Mouse (Mus musculus) G1E (cell line): ENCODE results near the gene Stard13. TPM values are rescaled to one million over a fixed set of nuclear protein-coding genes. Genes with fewer than 3 reads are reported as not detected.

ENCODE experiments used
- ATAC-seq: 2 replicates; pipeline ENCODE4 v1.8.0; 2016; ENCODE audit warnings: mild to moderate bottlenecking; ENCODE audit not compliant: insufficient number of reproducible peaks, poor library complexity, low FRiP score, severe bottlenecking; ENCODE audit errors: extremely low read depth
- DNase-seq: peaks from one replicate; pipeline ENCODE4 v3.0.0; 2012; ENCODE audit warnings: low spot score
- H3K27me3 ChIP-seq: 2 replicates; pipeline ENCODE4 v1.6.1; 2012; ENCODE audit warnings: mild to moderate bottlenecking, low read length, inconsistent platforms; ENCODE audit not compliant: insufficient read depth
- H3K36me3 ChIP-seq: replicated peaks from 2 replicates; pipeline ENCODE3; 2012; ENCODE audit warnings: mild to moderate bottlenecking, inconsistent platforms
- H3K4me1 ChIP-seq: 2 replicates; pipeline ENCODE4 v1.6.1; 2012; ENCODE audit warnings: low read depth, low read length, inconsistent platforms, mixed read lengths; ENCODE audit not compliant: insufficient read depth
- H3K4me3 ChIP-seq: 2 replicates; pipeline ENCODE4 v1.5.1; 2012; ENCODE audit warnings: low read depth, mild to moderate bottlenecking, inconsistent platforms, low read length, moderate library complexity, mixed read lengths
- H3K9me3 ChIP-seq: replicated peaks from 2 replicates; pipeline ENCODE4 v1.6.1; 2012; ENCODE audit warnings: inconsistent platforms
- CTCF ChIP-seq: IDR thresholded peaks from 2 replicates; pipeline ENCODE4 v1.5.1; 2012; ENCODE audit warnings: low read depth, low read length, inconsistent platforms, mixed read lengths
- GATA1 ChIP-seq: IDR thresholded peaks from 2 replicates; pipeline ENCODE4 v1.6.1; 2012; ENCODE audit warnings: borderline replicate concordance, low read length, inconsistent platforms, mixed read lengths
- GATA2 ChIP-seq: IDR thresholded peaks from 2 replicates; pipeline ENCODE4 v1.6.1; 2012; ENCODE audit warnings: low read depth, low read length, inconsistent platforms, borderline replicate concordance
- POLR2AphosphoS5 ChIP-seq: IDR thresholded peaks from 2 replicates; pipeline ENCODE4 v1.6.1; 2012; ENCODE audit warnings: low read depth, low read length, inconsistent platforms; ENCODE audit not compliant: insufficient replicate concordance
- TAL1 ChIP-seq: conservative IDR thresholded peaks from 2 replicates; pipeline ENCODE4 v1.6.1; 2012; ENCODE audit warnings: low read depth, low read length, inconsistent platforms, mixed read lengths
- polyA plus RNA-seq: library from polyadenylated mRNA; stranded (reverse); fragments of >175 nt; gene quantifications from 2 replicates; pipeline ENCODE4 v1.2.3, GENCODE M21; 2012
- total RNA-seq, 2 experiments: library from RNA; stranded (forward) in 1 of 2; stranded (reverse) in 1 of 2; fragments of 200-1000 nt in 1 of 2; fragments of >200 nt in 1 of 2; fragmentation: Nextera tagmentation in 1 of 2; gene quantifications; 2 replicates each; pipeline ENCODE4 v1.2.3; 2014 to 2017

Stard13 gene
- total and polyA plus RNA-seq, 3 experiments = 0.05 TPM; not detected in 2

DNA sequence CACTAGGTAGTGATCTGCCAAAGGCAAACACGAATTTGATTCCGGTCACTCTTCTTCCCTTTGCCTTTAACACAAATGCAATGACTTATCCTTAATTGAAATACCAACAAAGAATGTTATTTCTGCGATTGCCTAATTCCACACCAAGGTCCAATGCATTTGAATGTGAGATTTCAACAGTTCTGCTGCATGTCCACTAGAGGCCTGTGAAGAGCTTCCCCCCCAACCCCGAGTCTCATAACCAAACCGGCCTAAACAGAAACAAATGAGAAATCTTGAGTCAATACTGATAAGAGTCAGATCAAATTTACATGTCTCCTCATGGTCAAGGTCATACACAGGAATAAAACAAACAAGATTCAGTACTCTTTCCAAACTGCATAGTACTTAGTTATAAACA is 91.4 kb downstream of the Stard13 start:
- H3K9me3 ChIP-seq = peaks cover 17% of the 10 kb centered on the region
- H3K4me3 ChIP-seq = no peak overlapping the region
- no peaks in the 10 kb centered on the region for H3K4me1 ChIP-seq
- no peak for TF ChIP-seq TAL1
- no peak for TF ChIP-seq GATA1
- TF ChIP-seq CTCF = no peak
- TF ChIP-seq POLR2AphosphoS5 = no peak
- no peak for TF ChIP-seq GATA2
- no peaks in the 10 kb centered on the region for H3K36me3 ChIP-seq
- ATAC-seq (no peak), DNase-seq (no peak)
- no peaks in the 10 kb centered on the region for H3K27me3 ChIP-seq

- TF ChIP-seq GATA1 = no peak
- no peak for TF ChIP-seq POLR2AphosphoS5
- no peak for TF ChIP-seq GATA2
- no peak for TF ChIP-seq CTCF
- TF ChIP-seq TAL1 = no peak
- ATAC-seq (no peak), DNase-seq (no peak)
- Histone ChIP-seq H3K9me3 (peaks cover 18% of the 10 kb centered on the region), H3K36me3 (no peaks in the 10 kb centered on the region), H3K4me1 (no peaks in the 10 kb centered on the region), H3K4me3 (no peak overlapping the region), H3K27me3 (no peaks in the 10 kb centered on the region)
Observed at GRCm38 (mm10) chr5:151137901-151138300, 95.7 kb downstream of the Stard13 start.

GRCm38 (mm10) chr5:151137311-151137710 is 96.3 kb downstream of the Stard13 start:
- Histone ChIP-seq H3K4me1 (no peaks in the 10 kb centered on the region), H3K4me3 (no peak overlapping the region), H3K36me3 (no peaks in the 10 kb centered on the region), H3K27me3 (no peaks in the 10 kb centered on the region), H3K9me3 (peaks cover 19% of the 10 kb centered on the region)
- TF ChIP-seq POLR2AphosphoS5 (no peak), GATA1 (no peak), GATA2 (no peak), CTCF (no peak), TAL1 (no peak)
- DNase-seq (no peak), ATAC-seq (no peak)

- Histone ChIP-seq H3K36me3 (no peaks in the 10 kb centered on the region), H3K27me3 (no peaks in the 10 kb centered on the region), H3K9me3 (peaks cover 19% of the 10 kb centered on the region), H3K4me1 (no peaks in the 10 kb centered on the region), H3K4me3 (no peak overlapping the region)
- TF ChIP-seq GATA1 (no peak), CTCF (no peak), GATA2 (no peak), TAL1 (no peak), POLR2AphosphoS5 (no peak)
- no peak for DNase-seq
- ATAC-seq = no peak
Observed at GRCm38 (mm10) chr5:151135965-151136364, 97.7 kb downstream of the Stard13 start.

DNA sequence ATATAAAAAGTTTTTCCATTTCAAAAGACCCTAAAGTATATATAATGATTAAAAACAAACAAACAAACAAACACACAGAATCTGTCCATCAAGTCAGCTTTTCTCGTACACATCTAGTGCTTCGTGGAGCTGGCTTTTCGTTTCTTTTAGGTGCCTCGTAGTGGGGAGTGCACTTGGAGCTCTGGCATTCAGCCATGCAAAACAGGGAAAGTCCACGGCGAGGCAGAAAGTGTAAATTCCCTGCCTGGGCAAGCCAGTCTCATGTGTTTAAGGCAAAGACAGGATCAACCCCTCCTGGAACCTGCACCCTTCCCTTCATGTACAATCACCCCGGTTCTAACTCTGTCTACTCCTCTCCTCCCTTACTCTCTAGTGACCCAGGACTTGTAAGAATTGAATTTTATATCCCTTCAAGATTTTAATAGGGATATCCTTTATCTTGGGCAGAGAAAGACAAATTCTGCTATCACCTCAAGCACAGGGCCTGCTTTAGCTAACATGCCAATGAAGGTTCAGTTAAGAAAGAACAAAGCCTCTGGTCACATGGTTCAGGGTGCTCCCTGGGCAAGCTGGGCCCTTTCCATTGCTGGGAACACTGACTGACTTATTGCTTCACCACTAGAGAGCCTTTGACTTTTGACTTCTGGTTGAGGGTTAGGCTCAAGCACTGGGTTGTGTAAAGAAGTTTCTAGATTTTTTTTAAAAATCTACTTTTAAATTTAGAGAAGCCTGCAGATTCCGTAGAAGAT is 98.4 kb downstream of the Stard13 start:
- no peak for TF ChIP-seq GATA2
- no peak for TF ChIP-seq POLR2AphosphoS5
- no peak for TF ChIP-seq GATA1
- TF ChIP-seq TAL1 = no peak
- TF ChIP-seq CTCF = no peak
- H3K27me3 ChIP-seq = no peaks in the 10 kb centered on the region
- peaks cover 18% of the 10 kb centered on the region for H3K9me3 ChIP-seq
- DNase-seq = no peak
- no peak overlapping the region for H3K4me3 ChIP-seq
- no peak for ATAC-seq
- no peaks in the 10 kb centered on the region for H3K4me1 ChIP-seq
- H3K36me3 ChIP-seq = no peaks in the 10 kb centered on the region

DNA sequence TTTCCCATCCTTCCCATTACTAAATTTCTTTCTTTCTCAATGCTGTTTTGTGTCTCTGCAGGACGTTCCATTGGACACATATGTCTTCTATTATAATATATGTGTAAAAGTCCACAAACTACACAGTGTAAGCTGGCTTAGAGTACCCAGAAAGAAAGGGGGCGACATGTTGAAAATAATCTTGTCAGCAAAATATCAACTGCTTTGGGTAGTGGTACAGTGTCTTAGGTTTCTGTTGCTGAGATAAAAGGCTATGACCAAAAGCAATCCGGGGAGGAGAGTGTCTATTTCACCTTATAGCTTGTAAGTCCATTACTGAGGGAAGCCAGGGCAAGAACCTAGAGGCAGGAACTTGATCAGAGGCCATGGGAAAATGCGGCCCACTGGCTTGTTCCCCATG is 99.4 kb downstream of the Stard13 start:
- no peak for ATAC-seq
- no peak for DNase-seq
- no peaks in the 10 kb centered on the region for H3K36me3 ChIP-seq
- no peak for TF ChIP-seq GATA1
- no peak for TF ChIP-seq POLR2AphosphoS5
- no peak for TF ChIP-seq TAL1
- no peak for TF ChIP-seq CTCF
- TF ChIP-seq GATA2 = no peak
- H3K27me3 ChIP-seq = no peaks in the 10 kb centered on the region
- no peaks in the 10 kb centered on the region for H3K4me1 ChIP-seq
- peaks cover 23% of the 10 kb centered on the region for H3K9me3 ChIP-seq
- no peak overlapping the region for H3K4me3 ChIP-seq
